Mouse (Mus musculus) kidney, embryonic 16.5 days (tissue): ENCODE data around the gene Cavin1. TPM values are rescaled to one million over a fixed set of nuclear protein-coding genes. Genes with fewer than 3 reads are reported as not detected.

Experiments
- ATAC-seq: fragments of 200-750 bp; cut with Nextera tagmentation; 2 replicates; pipeline ENCODE4 v1.8.0; 2017; ENCODE audit warnings: moderate TSS enrichment; ENCODE audit not compliant: low FRiP score, low TSS enrichment
- H3K27ac ChIP-seq: fragments of 300-500 bp; sonication (generic); 2 replicates; pipeline ENCODE4 v1.5.1; 2014; ENCODE audit warnings: low read length
- H3K27me3 ChIP-seq: fragments of 300-500 bp; sonication (generic); 2 replicates; pipeline ENCODE4 v1.6.1; 2014; ENCODE audit warnings: low read length, control low read depth, mixed read lengths; ENCODE audit not compliant: insufficient read depth
- H3K36me3 ChIP-seq: fragments of 300-500 bp; sonication (generic); 2 replicates; pipeline ENCODE4 v1.6.1; 2014; ENCODE audit warnings: low read length, control low read depth, mixed read lengths; ENCODE audit not compliant: insufficient read depth
- H3K4me1 ChIP-seq: fragments of 300-500 bp; sonication (generic); 2 replicates; pipeline ENCODE4 v1.6.1; 2014; ENCODE audit warnings: low read length, control low read depth, mixed read lengths; ENCODE audit not compliant: insufficient read depth
- H3K4me2 ChIP-seq: fragments of 300-500 bp; sonication (generic); replicated peaks from 2 replicates; pipeline ENCODE4 v1.6.1; 2014; ENCODE audit warnings: low read depth, low read length
- H3K4me3 ChIP-seq: fragments of 300-500 bp; sonication (generic); 2 replicates; pipeline ENCODE4 v1.5.1; 2014; ENCODE audit warnings: mild to moderate bottlenecking, low read length
- H3K9ac ChIP-seq: fragments of 300-500 bp; sonication (generic); replicated peaks from 2 replicates; pipeline ENCODE4 v1.6.1; 2014; ENCODE audit warnings: low read length
- H3K9me3 ChIP-seq: fragments of 300-500 bp; sonication (generic); 2 replicates; pipeline ENCODE4 v1.6.1; 2016; ENCODE audit warnings: low read length, control low read depth
- WGBS: fragments of 180-500 bp; shearing (Covaris S2); extraction: QIAGEN DNeasy Blood & Tissue Kit; methylation state at CpG from one replicate; pipeline ENCODE4 v1.1.7; 2014; 5-methylcytosine and 5-hydroxymethylcytosine counted together
- polyA plus RNA-seq: library from polyadenylated mRNA; unstranded; fragments of >200 nt; fragmentation: Nextera tagmentation; extraction: Ambion mirVana; gene quantifications from 2 replicates; pipeline ENCODE4 v1.2.1, GENCODE M21; 2015

Gene Cavin1
- polyA plus RNA-seq, 1 experiment from 2014 or later = 161 TPM

DNA sequence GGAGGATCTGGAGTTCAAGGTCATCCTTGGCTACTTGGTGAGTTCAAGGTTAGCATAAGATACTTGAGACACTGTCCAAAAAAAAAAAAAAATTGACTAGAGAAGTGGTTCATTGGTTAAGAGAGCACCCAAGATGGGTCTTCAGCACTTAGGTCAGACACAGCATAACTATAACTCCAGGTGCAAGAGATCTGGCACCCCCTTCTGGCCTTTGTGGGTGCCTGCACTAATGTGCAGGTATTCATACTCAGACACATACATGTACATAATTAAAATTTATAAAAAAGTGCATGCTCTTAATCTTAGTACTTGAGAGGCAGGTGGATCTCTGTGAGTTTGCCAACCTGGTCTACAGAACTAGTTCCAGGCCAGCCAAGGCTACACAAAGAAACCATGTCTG lies 23.1 kb downstream of the Cavin1 start:
- no peaks in the 10 kb centered on the region for H3K27me3 ChIP-seq

DNA sequence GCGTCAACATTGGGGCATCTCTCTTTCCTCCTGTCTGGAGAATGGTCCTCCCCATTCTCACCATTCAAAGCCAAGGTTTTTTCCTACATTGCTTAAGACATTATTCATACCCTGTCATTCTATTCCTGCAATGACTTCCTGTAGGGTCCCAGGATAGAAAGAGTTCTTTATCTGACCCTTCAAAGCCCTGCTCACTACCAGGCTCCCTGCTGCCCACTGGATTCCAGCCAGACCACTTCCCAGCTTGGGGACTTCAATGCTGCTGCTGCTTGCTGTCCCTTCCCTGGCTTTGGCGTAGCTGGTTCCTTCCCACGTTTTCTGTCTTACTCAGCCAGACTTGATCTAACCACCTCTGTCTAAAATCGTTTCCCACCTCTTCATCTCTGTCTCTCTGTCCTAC lies 23.8 kb downstream of the Cavin1 start:
- Histone ChIP-seq H3K4me2 (no peak overlapping the region), H3K4me1 (no peaks in the 10 kb centered on the region), H3K9me3 (peaks cover 9% of the 10 kb centered on the region), H3K9ac (no peak overlapping the region), H3K4me3 (no peak overlapping the region), H3K36me3 (no peaks in the 10 kb centered on the region), H3K27me3 (no peaks in the 10 kb centered on the region), H3K27ac (no peak overlapping the region)
- no peak for ATAC-seq
- 35% methylated on average over 4 of the region's 4 CpGs for WGBS

More for the DNA sequence above, 23.1 kb downstream of the Cavin1 start:
- ATAC-seq = no peak
- no peaks in the 10 kb centered on the region for H3K4me1 ChIP-seq
- no peak overlapping the region for H3K9ac ChIP-seq
- H3K4me3 ChIP-seq = no peak overlapping the region
- H3K27ac ChIP-seq = no peak overlapping the region
- peaks cover 9% of the 10 kb centered on the region for H3K9me3 ChIP-seq
- H3K36me3 ChIP-seq = no peaks in the 10 kb centered on the region
- H3K4me2 ChIP-seq = no peak overlapping the region

DNA sequence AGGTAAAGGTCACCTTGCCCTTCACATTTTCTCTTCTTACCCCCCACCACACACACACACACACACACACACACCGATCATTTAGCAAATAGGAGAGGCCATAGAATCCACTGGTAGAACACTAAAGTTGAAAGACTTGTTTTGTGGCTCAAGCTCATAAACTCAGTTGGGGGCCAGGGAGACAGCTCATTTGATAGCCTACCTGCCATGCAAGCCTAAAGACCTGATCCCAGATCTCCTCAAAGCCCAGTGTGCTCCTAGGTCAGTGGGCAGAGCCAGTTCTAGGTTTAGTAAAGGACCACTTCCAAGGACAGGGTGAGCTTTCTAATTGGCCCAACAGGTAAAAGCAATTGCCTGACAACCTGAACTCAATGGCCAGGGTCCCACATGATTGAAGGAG lies 28.3 kb downstream of the Cavin1 start:
- H3K9ac ChIP-seq = no peak overlapping the region
- H3K4me3 ChIP-seq = no peak overlapping the region
- H3K27ac ChIP-seq = no peak overlapping the region
- peaks cover 9% of the 10 kb centered on the region for H3K9me3 ChIP-seq
- no peaks in the 10 kb centered on the region for H3K36me3 ChIP-seq
- H3K4me2 ChIP-seq = no peak overlapping the region
- 54% methylated on average over 1 of the region's 1 CpGs for WGBS
- H3K27me3 ChIP-seq = no peaks in the 10 kb centered on the region
- H3K4me1 ChIP-seq = peaks cover 14% of the 10 kb centered on the region
- ATAC-seq = no peak

DNA sequence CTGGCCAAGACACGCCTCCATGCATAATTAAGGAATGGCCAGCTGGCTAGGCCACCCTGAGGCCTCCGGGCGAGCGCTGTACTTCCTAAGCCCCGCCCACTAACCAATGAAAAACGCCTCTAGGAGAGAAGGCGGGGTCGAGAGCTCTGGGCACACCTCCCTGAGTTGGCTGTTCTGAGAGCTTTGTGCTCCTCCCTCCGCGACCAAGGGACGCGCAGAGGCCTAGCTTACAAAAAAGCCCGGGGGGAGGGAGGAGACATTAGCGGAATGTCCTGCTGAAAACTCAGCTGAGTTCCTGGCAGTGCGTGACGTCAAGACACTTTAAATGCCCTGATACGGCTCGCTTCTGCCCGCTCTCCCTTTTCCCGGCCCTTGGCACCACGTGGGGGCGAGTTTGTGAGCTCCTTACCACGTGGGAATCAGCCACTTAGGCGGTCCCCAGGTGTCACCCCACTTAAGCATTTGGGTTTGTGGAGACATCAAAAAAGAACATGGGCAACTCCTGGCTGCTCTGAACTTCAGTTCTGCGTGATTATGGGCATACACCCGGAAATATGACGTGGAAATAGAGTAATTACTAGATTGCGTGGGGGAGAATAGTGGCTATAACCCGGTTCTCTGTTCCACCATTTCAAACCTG lies 31.1 kb downstream of the Cavin1 start, which contains the start of gene Stat3:
Gene Stat3 (minus strand): TSS at position 29 of the 640 bp plus-strand sequence.
- under 1% methylated on average over 29 of the region's 29 CpGs for WGBS
- no peaks in the 10 kb centered on the region for H3K36me3 ChIP-seq
- no peaks in the 10 kb centered on the region for H3K27me3 ChIP-seq
- peak within 1 kb of the TSS; percentile 94 for H3K9ac ChIP-seq
- peak; percentile 100 for ATAC-seq
- peak within 1 kb of the TSS; percentile 96 for H3K4me3 ChIP-seq
- H3K27ac ChIP-seq = peak within 1 kb of the TSS; percentile 91
- peak within 1 kb of the TSS; percentile 73 for H3K4me2 ChIP-seq
- H3K9me3 ChIP-seq = no peaks in the 10 kb centered on the region
- H3K4me1 ChIP-seq = peaks cover 22% of the 10 kb centered on the region

DNA sequence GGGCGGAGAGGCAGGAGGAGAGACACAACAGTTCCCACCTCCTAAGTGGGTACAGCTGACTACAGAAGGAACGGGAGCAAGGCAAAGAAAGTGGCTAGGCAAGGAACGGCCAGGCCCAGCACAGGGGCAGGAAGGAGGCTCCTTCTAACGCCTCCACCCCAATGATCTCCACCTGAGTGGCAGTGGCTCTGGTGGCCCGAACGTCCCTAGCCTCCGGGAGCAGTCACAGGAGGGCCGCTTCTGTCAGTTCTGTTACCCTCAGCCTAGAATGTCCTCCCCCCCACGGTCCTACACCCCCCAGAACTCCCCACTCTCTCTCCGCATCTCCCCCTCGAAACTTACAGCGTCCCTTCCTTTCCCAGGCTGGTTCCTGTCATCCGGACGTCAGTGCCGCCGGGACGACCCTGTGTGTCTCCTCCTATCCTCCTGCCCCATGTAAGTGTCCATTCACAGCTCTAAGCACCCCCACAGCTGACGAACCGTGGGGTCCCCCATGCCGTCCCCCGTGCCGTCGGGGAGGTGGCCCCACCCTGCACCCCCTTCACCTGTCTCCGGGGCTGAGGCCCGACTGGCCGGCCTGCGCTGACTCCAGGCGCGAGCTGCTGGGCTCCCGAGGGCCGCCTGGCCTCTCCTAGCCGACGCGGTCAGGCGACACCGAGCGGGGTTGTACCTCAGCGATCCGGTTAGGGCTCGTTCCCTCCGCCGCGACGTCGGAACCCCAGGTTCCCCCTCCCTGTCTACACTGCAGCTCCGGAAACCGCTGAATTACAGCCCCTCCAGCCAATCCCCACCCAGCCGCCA lies 31.8 kb downstream of the Cavin1 start:
- WGBS = under 1% methylated on average over 47 of the region's 48 CpGs
- Histone ChIP-seq H3K4me3 (peak overlapping the region; percentile 96), H3K27ac (peak overlapping the region; percentile 91), H3K4me1 (peaks cover 22% of the 10 kb centered on the region), H3K36me3 (no peaks in the 10 kb centered on the region), H3K27me3 (no peaks in the 10 kb centered on the region), H3K9me3 (no peaks in the 10 kb centered on the region), H3K9ac (peak overlapping the region; percentile 94), H3K4me2 (peak overlapping the region; percentile 70)
- ATAC-seq = peak; percentile 8

DNA sequence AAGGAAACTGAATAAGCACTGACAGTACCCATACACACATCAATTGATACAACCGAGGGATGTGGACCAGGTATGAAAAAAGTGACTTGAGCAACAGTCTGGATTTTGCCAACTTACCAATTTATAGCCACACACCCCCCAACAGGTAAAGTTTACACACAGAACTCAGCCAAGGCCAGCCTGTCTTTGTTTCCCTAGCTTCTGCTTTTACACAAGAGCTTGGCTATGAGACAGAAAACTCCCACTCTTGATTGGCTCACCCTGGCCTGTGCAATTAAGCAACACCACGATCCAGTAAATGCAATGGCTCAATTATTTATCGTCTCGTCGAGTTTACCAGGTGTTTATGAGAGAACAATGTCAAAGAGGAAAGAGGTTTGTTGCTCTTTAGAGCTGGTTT lies 32.6 kb downstream of the Cavin1 start:
- 18% methylated on average over 5 of the region's 5 CpGs for WGBS

DNA sequence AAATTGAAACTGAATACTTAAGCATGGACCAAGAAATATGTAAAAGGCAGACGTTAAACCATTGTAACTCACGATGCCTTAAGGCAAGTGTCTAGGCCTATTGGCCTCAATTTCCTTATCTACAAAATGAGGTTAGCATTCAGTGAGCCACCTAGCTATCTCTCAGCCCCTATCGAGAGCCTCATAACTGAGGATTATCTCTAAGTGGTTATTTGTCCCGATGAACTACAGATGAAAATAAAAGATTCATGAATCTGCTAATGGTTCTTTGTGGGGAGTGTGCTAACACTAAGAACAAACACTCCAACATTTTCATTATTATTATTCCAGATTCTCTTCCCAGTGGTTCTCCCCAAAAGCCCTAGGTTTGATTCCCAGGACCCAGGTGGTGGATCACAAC lies 33.4 kb downstream of the Cavin1 start:
- peak overlapping the region; percentile 70; the same call in 1 of the 2 replicates for H3K4me2 ChIP-seq
- H3K4me3 ChIP-seq = no peak overlapping the region

More for the DNA sequence above, 32.6 kb downstream of the Cavin1 start:
- H3K4me3 ChIP-seq = peak overlapping the region; percentile 96
- no peaks in the 10 kb centered on the region for H3K36me3 ChIP-seq
- peak overlapping the region; percentile 70 for H3K4me2 ChIP-seq
- no peak overlapping the region for H3K27ac ChIP-seq
- H3K27me3 ChIP-seq = no peaks in the 10 kb centered on the region
- H3K9me3 ChIP-seq = no peaks in the 10 kb centered on the region
- peaks cover 22% of the 10 kb centered on the region for H3K4me1 ChIP-seq
- ATAC-seq = no peak
- peak overlapping the region; percentile 94 for H3K9ac ChIP-seq

DNA sequence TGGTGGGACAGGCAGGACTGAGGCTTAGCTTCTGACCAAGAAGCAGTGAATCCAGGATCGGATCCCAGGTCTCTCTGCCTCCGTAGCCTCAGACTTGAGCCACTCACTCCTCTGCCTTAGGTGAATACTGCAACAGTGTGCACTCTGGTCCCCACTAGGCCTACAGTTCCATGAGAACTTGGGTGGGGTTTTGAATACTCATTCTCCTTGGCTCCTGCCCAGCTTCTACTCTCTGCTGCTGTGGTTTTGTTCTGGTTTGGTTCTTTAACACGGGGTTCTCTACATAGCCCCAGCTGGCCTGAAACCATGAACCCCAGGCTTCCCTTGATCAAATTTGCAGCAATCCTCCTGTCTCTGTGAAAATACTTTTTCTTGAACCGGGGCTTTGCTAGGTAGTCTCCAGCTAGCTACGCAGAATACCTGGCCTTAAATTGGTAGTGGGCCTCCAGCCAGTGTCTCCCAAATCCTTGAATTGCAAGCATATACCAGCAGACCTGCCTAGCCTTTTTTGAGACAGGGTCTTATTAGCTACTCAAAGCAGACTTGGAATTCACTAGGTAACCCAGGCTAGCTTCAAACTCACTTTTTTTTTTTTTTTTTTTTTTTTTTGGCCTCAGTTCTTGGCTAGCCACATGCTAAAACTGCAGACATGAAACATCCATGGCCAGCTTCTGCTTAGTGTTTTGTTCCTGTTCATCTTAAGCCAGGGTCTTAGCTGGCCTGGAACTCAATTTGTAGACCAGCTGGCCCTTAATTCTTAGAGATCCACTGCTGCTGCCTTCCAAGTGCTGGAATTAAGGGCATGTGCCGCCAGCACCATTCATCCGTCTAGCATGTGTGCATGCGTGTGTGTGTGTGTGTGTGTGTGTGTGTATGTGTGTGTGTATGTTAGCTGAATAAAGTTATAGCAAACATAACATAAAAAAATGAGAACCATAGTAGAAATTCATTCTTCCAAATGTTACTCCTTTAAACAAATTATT lies 35.0 kb downstream of the Cavin1 start:
- H3K4me1 ChIP-seq = peaks cover 37% of the 10 kb centered on the region
- WGBS = 92% methylated on average over 8 of the region's 8 CpGs
- no peaks in the 10 kb centered on the region for H3K27me3 ChIP-seq
- no peak for ATAC-seq
- no peaks in the 10 kb centered on the region for H3K36me3 ChIP-seq
- H3K9me3 ChIP-seq = no peaks in the 10 kb centered on the region
- H3K4me2 ChIP-seq = no peak overlapping the region
- no peak overlapping the region for H3K27ac ChIP-seq
- H3K9ac ChIP-seq = no peak overlapping the region
- no peak overlapping the region for H3K4me3 ChIP-seq

More for the DNA sequence above, 33.4 kb downstream of the Cavin1 start:
- 78% methylated on average over 4 of the region's 4 CpGs for WGBS
- H3K9me3 ChIP-seq = no peaks in the 10 kb centered on the region
- no peak overlapping the region for H3K9ac ChIP-seq
- no peak for ATAC-seq
- H3K27ac ChIP-seq = no peak overlapping the region
- peaks cover 22% of the 10 kb centered on the region for H3K4me1 ChIP-seq
- no peaks in the 10 kb centered on the region for H3K36me3 ChIP-seq
- H3K27me3 ChIP-seq = no peaks in the 10 kb centered on the region

DNA sequence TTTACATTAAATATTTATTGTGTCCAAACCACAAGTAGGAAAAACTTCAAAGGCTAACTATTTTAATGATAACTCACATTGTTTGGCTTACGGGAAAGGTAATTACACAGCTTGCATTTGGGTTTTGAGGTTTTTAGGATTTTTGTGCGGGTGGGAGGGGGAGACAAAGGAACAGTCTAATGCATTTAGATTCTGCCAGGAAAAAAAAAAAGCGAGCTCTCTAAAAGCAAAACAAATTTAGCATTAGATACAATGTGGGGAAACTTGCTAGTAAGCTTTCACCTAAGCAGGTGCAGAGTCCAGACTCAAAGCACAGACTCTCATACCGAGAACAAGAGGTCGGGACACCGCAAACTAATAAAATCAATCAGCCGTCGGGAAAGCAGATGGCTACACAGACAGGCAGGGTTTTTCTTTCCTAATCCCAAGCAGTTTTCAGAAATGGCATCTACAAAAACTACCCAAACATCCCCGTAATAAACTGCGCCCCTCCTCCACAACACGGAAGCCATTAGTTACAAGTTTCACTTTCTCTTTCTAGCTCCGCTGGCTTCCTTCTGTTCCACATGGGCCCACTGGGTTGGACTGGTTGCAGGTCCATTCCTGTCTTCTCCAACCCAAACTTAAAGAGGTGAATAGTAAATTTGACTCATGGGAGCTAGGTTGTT lies 39.3 kb downstream of the Cavin1 start:
- 32% methylated on average over 12 of the region's 12 CpGs for WGBS
- H3K27ac ChIP-seq = peak overlapping the region; percentile 64
- peak overlapping the region; percentile 50 for H3K9ac ChIP-seq
- H3K4me2 ChIP-seq = peak overlapping the region; percentile 48
- no peaks in the 10 kb centered on the region for H3K36me3 ChIP-seq
- H3K4me3 ChIP-seq = peak overlapping the region; percentile 41
- H3K9me3 ChIP-seq = no peaks in the 10 kb centered on the region
- H3K27me3 ChIP-seq = no peaks in the 10 kb centered on the region
- H3K4me1 ChIP-seq = peaks cover 17% of the 10 kb centered on the region
- ATAC-seq = no peak
